Mouse (Mus musculus) forebrain, embryonic 14.5 days (tissue): ENCODE data around the gene Rpl23. TPM values are rescaled to one million over a fixed set of nuclear protein-coding genes. Genes with fewer than 3 reads are reported as not detected.
A peak's percentile ranks its signal among the peaks of the same experiment; 100 is the strongest.

Experiments used
- ATAC-seq: fragments of 200-750 bp; cut with Nextera tagmentation; 2 replicates; pipeline ENCODE4 v1.8.0; 2017; ENCODE audit warnings: mild to moderate bottlenecking, moderate library complexity
- DNase-seq: peaks from one replicate; pipeline ENCODE4 v3.0.0-alpha.2; 2015; ENCODE audit warnings: low spot score
- H3K27ac ChIP-seq: fragments of 300-500 bp; sonication (generic); 2 replicates; pipeline ENCODE4 v1.5.1; 2014; ENCODE audit warnings: low read depth, mild to moderate bottlenecking, control low read depth, low read length, moderate library complexity
- H3K27me3 ChIP-seq: fragments of 300-500 bp; sonication (generic); replicated peaks from 2 replicates; pipeline ENCODE4 v1.6.1; 2014; ENCODE audit warnings: low read length, control low read depth, mixed read lengths; ENCODE audit not compliant: control insufficient read depth, insufficient read depth
- H3K36me3 ChIP-seq: fragments of 300-500 bp; sonication (generic); 2 replicates; pipeline ENCODE4 v1.6.1; 2014; ENCODE audit warnings: low read length, control low read depth; ENCODE audit not compliant: control insufficient read depth, insufficient read depth
- H3K4me1 ChIP-seq: fragments of 300-500 bp; sonication (generic); 2 replicates; pipeline ENCODE4 v1.6.1; 2014; ENCODE audit warnings: antibody characterized with exemption, low read length, control low read depth; ENCODE audit not compliant: control insufficient read depth, insufficient read depth
- H3K4me2 ChIP-seq: fragments of 300-500 bp; sonication (generic); 2 replicates; pipeline ENCODE4 v1.6.1; 2014; ENCODE audit warnings: mild to moderate bottlenecking, control low read depth, low read length
- H3K4me3 ChIP-seq: fragments of 300-500 bp; sonication (generic); 2 replicates; pipeline ENCODE4 v1.5.1; 2014; ENCODE audit warnings: low read depth, low read length, control low read depth
- H3K9ac ChIP-seq: fragments of 300-500 bp; sonication (generic); 2 replicates; pipeline ENCODE4 v1.6.1; 2014; ENCODE audit warnings: mild to moderate bottlenecking, low read length, control low read depth, moderate library complexity
- H3K9me3 ChIP-seq: fragments of 300-500 bp; sonication (generic); replicated peaks from 2 replicates; pipeline ENCODE4 v1.6.1; 2016; ENCODE audit warnings: low read length, control low read depth, mixed read lengths; ENCODE audit not compliant: control insufficient read depth
- WGBS: fragments of 180-500 bp; shearing (Covaris S2); extraction: QIAGEN DNeasy Blood & Tissue Kit; methylation state at CpG from one replicate; pipeline ENCODE4 v1.1.7; 2014; 5-methylcytosine and 5-hydroxymethylcytosine counted together
- polyA plus RNA-seq: library from polyadenylated mRNA; unstranded; fragments of >200 nt; fragmentation: Nextera tagmentation; extraction: Ambion mirVana; gene quantifications from 2 replicates; pipeline ENCODE4 v1.2.1, GENCODE M21; 2014

Gene Rpl23
- polyA plus RNA-seq, 1 experiment from 2014 or later, result 451 TPM

- Histone ChIP-seq H3K27ac (no peak overlapping the region), H3K27me3 (no peaks in the 10 kb centered on the region), H3K4me3 (no peak overlapping the region), H3K4me1 (peaks cover 65% of the 10 kb centered on the region), H3K9me3 (no peaks in the 10 kb centered on the region), H3K9ac (no peak overlapping the region), H3K4me2 (no peak overlapping the region), H3K36me3 (peaks cover 46% of the 10 kb centered on the region)
- no peak for DNase-seq
- 79% methylated on average over 7 of the region's 7 CpGs for WGBS
- ATAC-seq, result no peak
Measured at GRCm38 (mm10) chr11:97810356-97810755, 28.1 kb upstream of the Rpl23 start.

- Histone ChIP-seq H3K4me2 (no peak overlapping the region), H3K4me1 (peaks cover 74% of the 10 kb centered on the region), H3K27me3 (no peaks in the 10 kb centered on the region), H3K4me3 (no peak overlapping the region), H3K27ac (peak overlapping the region; percentile 27), H3K9me3 (no peaks in the 10 kb centered on the region), H3K9ac (no peak overlapping the region), H3K36me3 (peaks cover 40% of the 10 kb centered on the region)
- 78% methylated on average over 7 of the region's 7 CpGs for WGBS
- ATAC-seq (no peak), DNase-seq (no peak)
Measured at GRCm38 (mm10) chr11:97809235-97810121, 27.2 kb upstream of the Rpl23 start.

GRCm38 (mm10) chr11:97808621-97809234 lies 26.5 kb upstream of the Rpl23 start:
- ATAC-seq (no peak), DNase-seq (peak; percentile 48)
- Histone ChIP-seq H3K4me3 (no peak overlapping the region), H3K9me3 (no peaks in the 10 kb centered on the region), H3K36me3 (peaks cover 34% of the 10 kb centered on the region), H3K27me3 (no peaks in the 10 kb centered on the region), H3K4me1 (peaks cover 77% of the 10 kb centered on the region), H3K27ac (peak overlapping the region; percentile 27), H3K4me2 (no peak overlapping the region), H3K9ac (no peak overlapping the region)
- 49% methylated on average over 5 of the region's 5 CpGs for WGBS

GRCm38 (mm10) chr11:97808093-97808492 lies 25.9 kb upstream of the Rpl23 start:
- peaks cover 71% of the 10 kb centered on the region for H3K4me1 ChIP-seq
- ATAC-seq (no peak), DNase-seq (peak; percentile 57)
- H3K9me3 ChIP-seq, result no peaks in the 10 kb centered on the region
- no peaks in the 10 kb centered on the region for H3K27me3 ChIP-seq
- no peak overlapping the region for H3K4me2 ChIP-seq
- WGBS, result 50% methylated on average over 2 of the region's 2 CpGs
- no peak overlapping the region for H3K27ac ChIP-seq
- H3K36me3 ChIP-seq, result peaks cover 34% of the 10 kb centered on the region
- no peak overlapping the region for H3K4me3 ChIP-seq
- H3K9ac ChIP-seq, result no peak overlapping the region

GRCm38 (mm10) chr11:97807626-97808025 lies 25.4 kb upstream of the Rpl23 start:
- 43% methylated on average over 6 of the region's 6 CpGs for WGBS
- H3K27ac ChIP-seq, result no peak overlapping the region

GRCm38 (mm10) chr11:97806613-97806964 lies 24.4 kb upstream of the Rpl23 start:
- Histone ChIP-seq H3K4me3 (no peak overlapping the region), H3K36me3 (peaks cover 34% of the 10 kb centered on the region), H3K4me1 (peaks cover 67% of the 10 kb centered on the region), H3K27me3 (no peaks in the 10 kb centered on the region), H3K9ac (no peak overlapping the region), H3K9me3 (no peaks in the 10 kb centered on the region), H3K4me2 (0 out of 2 replicates have a peak overlapping the region, but pooled peaks have one; percentile 27), H3K27ac (no peak overlapping the region)
- 78% methylated on average over 7 of the region's 7 CpGs for WGBS
- DNase-seq (no peak), ATAC-seq (no peak)

More at GRCm38 (mm10) chr11:97807626-97808025, 25.4 kb upstream of the Rpl23 start:
- Histone ChIP-seq H3K36me3 (peaks cover 34% of the 10 kb centered on the region), H3K4me2 (no peak overlapping the region), H3K9ac (no peak overlapping the region), H3K27me3 (no peaks in the 10 kb centered on the region), H3K4me1 (peaks cover 66% of the 10 kb centered on the region), H3K4me3 (no peak overlapping the region), H3K9me3 (no peaks in the 10 kb centered on the region)
- no peak for ATAC-seq
- no peak for DNase-seq

GRCm38 (mm10) chr11:97805662-97806612 lies 23.7 kb upstream of the Rpl23 start:
- Histone ChIP-seq H3K4me1 (peaks cover 68% of the 10 kb centered on the region), H3K4me3 (no peak overlapping the region), H3K36me3 (peaks cover 34% of the 10 kb centered on the region), H3K27me3 (no peaks in the 10 kb centered on the region), H3K9ac (peak overlapping the region; percentile 40; the same call in 1 of the 2 replicates), H3K9me3 (no peaks in the 10 kb centered on the region), H3K27ac (peak overlapping the region; percentile 70), H3K4me2 (peak overlapping the region; percentile 27)
- peak; percentile 62 for ATAC-seq
- DNase-seq, result peak; percentile 61
- WGBS, result 42% methylated on average over 15 of the region's 15 CpGs

GRCm38 (mm10) chr11:97804841-97805661 lies 22.8 kb upstream of the Rpl23 start:
- Histone ChIP-seq H3K9ac (no peak overlapping the region), H3K4me3 (no peak overlapping the region)
- peak; percentile 38 for ATAC-seq

More at GRCm38 (mm10) chr11:97804841-97805661, 22.8 kb upstream of the Rpl23 start:
- peak; percentile 86 for DNase-seq
- Histone ChIP-seq H3K4me2 (peak overlapping the region; percentile 27), H3K9me3 (no peaks in the 10 kb centered on the region), H3K36me3 (peaks cover 31% of the 10 kb centered on the region), H3K4me1 (peaks cover 65% of the 10 kb centered on the region), H3K27ac (peak overlapping the region; percentile 70; the same call in 1 of the 2 replicates), H3K27me3 (no peaks in the 10 kb centered on the region)
- 10% methylated on average over 9 of the region's 9 CpGs for WGBS
